Mouse (Mus musculus) testis, postnatal 14 days (tissue): ENCODE measurements around the gene C1galt1c1.

Experiments
- DNase-seq: peaks from one replicate; pipeline ENCODE4 v3.0.0; 2021; ENCODE audit warnings: low spot score

C1galt1c1 gene

GRCm38 (mm10) chrX:38634801-38635637 is at the start of gene C1galt1c1:
Gene C1galt1c1 (minus strand): TSS chrX:38635087.
- DNase-seq: peak; percentile 89

- no peak for DNase-seq
These were observed 47.1 kb upstream of the C1galt1c1 start for GRCm38 (mm10) chrX:38681972-38682371.

GRCm38 (mm10) chrX:38669111-38669903 is 34.4 kb upstream of the C1galt1c1 start:
- DNase-seq: no peak

GRCm38 (mm10) chrX:38656206-38656883 is 21.5 kb upstream of the C1galt1c1 start:
- DNase-seq: no peak

- DNase-seq: no peak
These were observed 19.8 kb upstream of the C1galt1c1 start for GRCm38 (mm10) chrX:38654681-38655080.

- DNase-seq: no peak
These were observed 18.3 kb upstream of the C1galt1c1 start for GRCm38 (mm10) chrX:38653181-38653580.

GRCm38 (mm10) chrX:38651167-38651566 is 16.3 kb upstream of the C1galt1c1 start:
- DNase-seq: no peak

GRCm38 (mm10) chrX:38650404-38651039 is 15.6 kb upstream of the C1galt1c1 start:
- DNase-seq: no peak

- DNase-seq: no peak
These were observed 7.3 kb upstream of the C1galt1c1 start for GRCm38 (mm10) chrX:38642183-38642582.

GRCm38 (mm10) chrX:38641435-38641834 is 6.5 kb upstream of the C1galt1c1 start:
- DNase-seq: no peak

GRCm38 (mm10) chrX:38635638-38635931 is 698 bp upstream of the C1galt1c1 start:
- no peak for DNase-seq

GRCm38 (mm10) chrX:38600995-38601369 is 33.9 kb downstream of the C1galt1c1 start:
- no peak for DNase-seq

- peak; percentile 72 for DNase-seq
These were observed 34.5 kb downstream of the C1galt1c1 start, which contains the start of gene Mcts1 for GRCm38 (mm10) chrX:38600177-38600994. Gene Mcts1 (plus strand): TSS chrX:38600578.

- DNase-seq: no peak
These were observed 41.6 kb downstream of the C1galt1c1 start for GRCm38 (mm10) chrX:38593180-38593889.

- DNase-seq: no peak
These were observed 43.1 kb downstream of the C1galt1c1 start for GRCm38 (mm10) chrX:38591749-38592148.

- no peak for DNase-seq
These were observed 45.1 kb downstream of the C1galt1c1 start for GRCm38 (mm10) chrX:38589827-38590226.

GRCm38 (mm10) chrX:38583261-38583660 is 51.6 kb downstream of the C1galt1c1 start:
- DNase-seq: no peak

GRCm38 (mm10) chrX:38581140-38581539 is 53.7 kb downstream of the C1galt1c1 start:
- DNase-seq: no peak
